Mouse (Mus musculus) 416B (cell line): ENCODE measurements around the gene Babam2.

Source experiments
- DNase-seq: peaks from one replicate; pipeline ENCODE4 v3.0.0; 2011; ENCODE audit warnings: low read depth

The Babam2 gene

DNA sequence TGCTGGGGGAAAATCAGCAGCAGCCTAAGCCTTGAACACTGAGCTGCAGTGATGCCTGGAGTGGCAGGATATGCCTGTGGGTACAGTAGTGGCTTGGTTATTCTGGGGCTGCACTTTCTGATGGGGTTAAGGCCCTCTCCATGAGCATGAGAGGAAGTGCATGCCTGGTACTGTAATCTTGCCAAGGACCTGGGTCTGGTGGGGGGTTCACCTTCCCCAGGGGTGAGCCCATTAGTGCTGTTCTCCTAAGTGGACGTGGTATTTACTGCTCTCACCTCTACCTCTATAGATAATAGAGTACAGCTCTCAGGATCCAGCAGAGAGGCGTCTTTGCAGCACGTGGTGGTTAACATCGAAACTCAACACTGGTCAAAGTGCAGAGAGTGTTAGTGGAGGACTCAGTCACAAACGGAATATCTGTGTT is 16.4 kb downstream of the Babam2 start:
- DNase-seq, result peak; percentile 72

DNA sequence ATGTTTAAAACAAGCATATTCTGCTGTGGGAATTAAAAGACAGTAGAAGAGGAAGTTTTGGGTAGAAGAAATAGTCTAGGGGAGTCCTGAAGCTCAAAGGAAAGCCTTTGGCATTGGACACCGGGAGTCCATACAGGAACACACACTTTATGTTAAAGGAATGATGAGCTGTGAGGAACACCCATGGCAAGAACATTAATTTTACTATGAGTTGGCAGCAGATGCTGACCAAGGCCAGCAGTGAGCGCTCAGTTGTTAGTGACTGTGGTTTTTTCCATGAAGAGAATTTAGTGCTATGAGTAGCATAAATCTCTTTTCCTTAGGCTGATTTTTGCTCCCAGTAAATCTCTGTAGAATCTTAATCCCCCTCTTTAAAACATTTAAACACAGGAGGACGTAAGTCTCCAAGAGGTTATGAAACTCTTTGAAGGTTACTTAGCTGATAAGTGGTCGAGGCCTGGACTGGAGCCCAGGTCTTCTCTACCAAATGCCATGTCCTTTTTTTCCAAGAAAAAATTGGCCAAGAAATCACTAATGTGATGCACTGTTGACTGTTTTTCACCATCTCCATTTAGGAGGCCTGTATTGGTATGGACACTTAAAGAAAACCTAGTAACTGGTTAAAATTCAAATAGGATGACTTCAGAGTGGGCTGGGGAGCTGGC is 18.1 kb downstream of the Babam2 start:
- DNase-seq, result no peak

DNA sequence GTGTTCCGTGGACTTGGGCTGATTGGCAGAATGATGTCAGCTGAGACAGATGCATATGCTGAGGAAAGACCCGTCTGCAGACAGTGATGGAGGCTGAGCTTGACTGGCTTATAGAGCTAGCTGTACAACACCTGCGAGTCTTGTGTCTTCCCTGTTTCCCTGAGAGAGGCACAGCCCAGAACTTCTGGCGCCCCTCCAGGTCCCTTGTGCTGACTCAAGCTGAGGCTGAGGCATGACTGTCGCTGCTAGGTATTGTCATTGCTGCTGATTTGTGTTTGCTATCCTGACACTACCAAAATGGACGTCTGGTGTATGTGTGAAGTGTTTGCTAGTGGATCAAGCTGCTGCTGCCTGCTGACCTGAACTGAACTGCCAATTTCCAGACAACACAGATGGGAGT is 27.0 kb downstream of the Babam2 start:
- DNase-seq, result no peak

DNA sequence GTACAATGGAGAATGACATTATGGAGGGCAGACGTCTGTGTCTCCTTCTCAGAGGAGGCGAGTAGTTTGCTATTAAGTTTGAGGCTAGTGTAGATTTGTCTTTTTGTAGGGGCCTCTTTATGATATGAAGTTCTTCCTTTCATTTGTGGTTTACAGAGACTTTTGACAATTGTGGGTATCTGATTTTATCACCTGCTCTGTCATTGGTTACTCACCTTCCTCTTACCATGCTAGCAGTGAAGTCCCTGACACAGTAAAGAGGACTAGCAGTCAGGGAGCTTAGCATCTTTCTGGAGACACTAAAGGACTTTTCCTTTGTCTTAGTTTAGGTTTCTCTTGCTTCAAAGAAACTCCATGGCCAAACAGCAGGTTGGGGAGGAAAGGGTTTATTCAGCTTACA is 28.4 kb downstream of the Babam2 start:
- peak; percentile 71 for DNase-seq

DNA sequence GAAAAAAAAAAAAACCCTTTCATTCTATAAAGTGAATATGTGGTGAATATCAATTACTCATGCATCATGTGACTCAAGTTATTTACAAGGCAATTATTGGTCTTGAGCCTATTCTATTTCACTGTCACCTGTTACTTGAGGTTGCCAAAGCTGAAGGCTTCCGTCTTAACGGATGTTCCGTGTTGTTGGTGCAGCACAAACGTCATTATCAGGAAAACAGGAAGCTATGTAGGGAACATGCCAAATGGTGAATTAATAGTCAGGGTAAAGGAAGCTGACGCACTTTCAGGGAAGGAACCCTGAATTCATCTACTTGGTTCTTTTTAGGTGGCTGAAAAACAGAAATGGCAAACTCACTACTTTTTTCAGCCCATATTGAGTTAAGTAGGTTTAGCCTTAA is 30.0 kb downstream of the Babam2 start:
- no peak for DNase-seq

DNA sequence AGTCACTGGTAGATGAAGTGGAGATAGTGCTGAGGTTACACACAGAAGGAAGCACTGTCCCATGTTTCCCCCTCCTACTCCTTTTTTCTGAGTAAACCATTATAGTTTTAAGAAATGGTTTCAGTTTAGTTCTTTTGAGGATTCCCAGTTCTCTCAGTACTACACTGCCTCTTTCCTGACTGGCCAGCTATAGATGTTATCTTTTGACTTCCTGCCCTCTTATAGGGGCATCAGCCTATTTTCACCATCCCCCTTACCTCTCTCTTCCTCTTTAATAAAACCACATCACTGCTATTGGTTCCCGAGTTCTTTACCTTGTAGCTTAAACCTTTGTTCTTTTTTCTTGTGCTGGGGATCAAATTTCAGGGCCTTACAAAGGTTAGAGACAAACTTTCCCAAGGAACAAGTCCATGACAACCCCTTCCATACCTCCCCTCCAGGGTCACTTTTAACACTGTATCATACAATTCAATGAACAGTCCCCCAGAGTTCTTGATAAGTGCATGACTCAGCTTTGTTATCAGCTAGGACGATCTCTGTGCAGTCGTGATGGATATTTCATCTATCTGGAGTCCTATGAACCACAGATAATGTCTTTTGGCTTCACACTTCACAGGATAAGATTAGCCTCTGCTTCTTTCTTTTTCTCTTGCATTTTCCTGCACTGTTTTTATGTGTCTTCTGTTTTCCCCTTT is 35.3 kb downstream of the Babam2 start:
- DNase-seq, result peak; percentile 89

DNA sequence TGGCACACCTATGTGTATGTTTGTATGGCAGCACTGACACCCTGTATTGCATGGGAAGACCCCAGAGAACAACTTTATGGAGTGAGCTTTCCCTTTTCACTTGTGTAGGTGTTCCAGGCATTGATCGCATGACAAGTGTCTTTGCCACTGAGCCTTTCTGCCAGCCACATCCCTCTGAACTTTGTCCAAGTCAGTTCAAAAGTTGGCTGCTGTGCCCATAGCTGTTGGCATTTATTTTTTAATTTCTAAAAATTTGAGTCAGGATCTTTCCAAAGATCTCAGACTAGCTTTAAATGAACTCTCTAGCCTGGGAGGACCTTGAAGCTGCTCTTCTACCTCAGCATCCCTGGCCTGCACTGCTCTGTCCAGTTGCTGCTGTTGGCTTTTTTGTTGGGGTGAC is 44.4 kb downstream of the Babam2 start:
- DNase-seq, result no peak

DNA sequence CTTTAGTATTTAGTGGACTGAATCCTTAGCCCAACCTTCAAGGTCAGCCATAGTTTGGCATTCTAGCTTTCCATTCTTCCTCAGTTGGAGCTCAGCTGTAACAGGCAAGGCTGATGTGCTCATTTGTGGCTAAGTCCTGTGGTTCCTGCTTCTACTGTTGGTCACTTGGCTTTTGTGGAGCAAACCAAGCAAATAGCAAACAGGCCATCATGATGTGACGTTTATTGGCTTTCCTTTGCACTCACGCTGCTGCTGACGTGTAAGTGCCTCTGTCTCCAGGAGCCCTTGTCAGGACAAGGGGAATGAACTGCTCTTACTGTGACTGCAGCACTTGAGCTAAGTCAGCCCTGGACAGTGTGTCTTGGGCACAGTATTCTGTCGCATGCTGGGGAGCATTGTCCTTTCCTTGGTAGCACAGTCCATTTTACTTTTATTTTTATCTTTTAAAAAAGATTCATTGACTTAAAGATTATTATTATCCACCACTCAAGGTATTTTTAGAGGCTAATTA is 45.1 kb downstream of the Babam2 start:
- peak; percentile 77 for DNase-seq

DNA sequence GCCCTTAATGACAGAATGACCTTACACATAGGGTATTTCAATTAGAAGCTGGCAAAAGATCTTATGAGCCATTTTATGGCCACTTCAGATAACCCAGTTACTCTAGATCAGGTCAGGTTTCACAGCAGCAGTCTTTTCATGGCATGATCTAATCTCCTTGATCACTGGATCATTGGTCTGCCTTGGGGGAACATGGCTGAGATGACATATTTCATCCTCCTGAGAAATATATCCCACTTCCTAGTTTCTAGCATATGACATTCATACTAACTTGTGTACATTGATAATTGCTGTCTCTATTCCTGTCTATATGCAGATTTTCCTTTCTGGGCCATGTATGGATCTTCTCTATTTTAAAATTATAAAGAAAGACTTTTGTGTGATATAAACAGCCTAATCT is 51.9 kb downstream of the Babam2 start:
- no peak for DNase-seq

DNA sequence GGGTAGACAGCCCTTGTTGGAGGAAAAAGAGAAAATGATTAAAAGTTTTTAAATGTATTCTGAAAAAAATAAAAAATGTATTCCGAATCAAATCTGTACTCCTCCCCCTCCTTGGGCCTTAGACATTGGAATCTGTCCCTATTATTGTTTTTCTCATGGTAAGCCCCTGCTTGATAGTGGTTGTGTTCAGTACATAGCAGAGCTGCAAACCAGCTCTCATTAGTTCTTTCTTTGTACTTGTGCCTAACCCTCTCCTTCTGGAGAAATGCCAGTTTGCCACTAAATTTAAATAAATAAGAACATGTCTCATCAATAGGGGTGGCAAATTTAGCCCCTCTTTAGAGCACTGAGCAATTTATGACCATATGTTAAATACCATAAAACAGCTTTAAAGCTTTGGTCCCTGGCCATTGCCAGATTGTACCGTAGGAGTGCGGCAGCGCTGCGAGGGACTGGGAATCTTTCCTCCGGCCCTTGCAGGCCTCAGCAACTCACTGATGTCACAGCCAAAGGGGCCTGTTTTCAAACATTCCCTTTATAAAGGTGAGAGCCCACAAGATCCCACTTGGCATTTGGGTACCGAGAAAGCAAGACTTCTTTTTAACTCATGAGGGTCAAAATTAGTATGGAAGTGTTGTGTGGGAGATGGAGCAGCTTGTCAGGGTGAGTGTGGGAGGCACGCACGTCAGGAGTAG is 52.9 kb downstream of the Babam2 start:
- no peak for DNase-seq

DNA sequence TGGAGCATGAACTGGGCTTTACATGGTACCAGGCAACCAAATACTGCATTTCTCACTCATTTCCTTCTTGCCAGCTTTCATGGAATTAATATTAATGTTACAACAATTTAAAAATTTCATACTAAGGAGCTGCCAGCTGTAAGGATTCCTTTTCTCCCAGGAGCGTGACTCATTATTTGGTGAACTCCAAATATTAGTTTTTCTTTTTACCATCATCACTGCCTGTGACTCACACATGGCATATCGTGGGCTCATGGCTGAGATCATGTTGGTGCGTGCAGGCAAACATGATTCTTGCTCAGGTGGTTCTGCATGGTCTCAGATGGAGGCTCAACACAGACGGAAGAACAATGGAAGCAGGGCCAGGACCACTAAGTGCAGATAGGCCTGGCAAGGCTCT is 53.5 kb downstream of the Babam2 start:
- DNase-seq, result peak; percentile 43

DNA sequence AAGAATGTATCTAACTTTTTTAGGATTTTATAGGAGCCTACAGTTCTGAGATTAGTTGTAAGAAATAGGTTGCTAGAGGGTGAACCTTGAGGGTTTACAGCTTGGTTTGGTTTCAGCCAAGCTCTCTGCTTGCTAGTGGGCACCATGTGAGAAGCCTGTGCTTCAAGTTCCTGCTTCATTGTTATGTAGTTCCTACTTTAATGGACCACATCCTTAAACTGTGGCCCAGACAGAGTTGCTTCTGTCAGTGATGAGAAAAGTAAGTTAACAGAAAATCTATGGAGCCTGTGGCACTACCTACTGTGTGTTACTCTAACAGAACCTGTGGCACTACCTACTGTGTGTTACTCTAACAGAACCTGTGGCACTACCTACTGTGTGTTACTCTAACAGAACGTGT is 57.1 kb downstream of the Babam2 start:
- DNase-seq, result no peak

DNA sequence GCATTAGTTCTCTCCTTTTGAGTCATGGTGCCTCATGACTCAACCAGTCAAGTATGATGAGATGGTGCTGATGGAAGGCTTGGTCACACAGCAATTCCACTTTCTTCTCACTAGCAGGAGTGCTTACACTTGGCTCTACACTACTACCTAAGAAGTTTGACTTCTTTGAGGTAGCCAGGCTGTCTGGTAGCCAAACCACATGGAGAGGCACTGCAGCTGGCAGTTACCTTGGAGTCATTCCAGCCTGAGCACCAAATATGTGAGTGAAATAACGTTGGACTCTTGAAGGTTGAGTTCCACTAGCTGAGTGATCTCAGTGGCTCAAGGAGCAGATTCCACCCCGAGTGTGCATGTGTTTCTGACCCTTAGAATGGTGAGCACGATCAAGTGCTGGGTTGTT is 57.8 kb downstream of the Babam2 start:
- DNase-seq, result no peak

DNA sequence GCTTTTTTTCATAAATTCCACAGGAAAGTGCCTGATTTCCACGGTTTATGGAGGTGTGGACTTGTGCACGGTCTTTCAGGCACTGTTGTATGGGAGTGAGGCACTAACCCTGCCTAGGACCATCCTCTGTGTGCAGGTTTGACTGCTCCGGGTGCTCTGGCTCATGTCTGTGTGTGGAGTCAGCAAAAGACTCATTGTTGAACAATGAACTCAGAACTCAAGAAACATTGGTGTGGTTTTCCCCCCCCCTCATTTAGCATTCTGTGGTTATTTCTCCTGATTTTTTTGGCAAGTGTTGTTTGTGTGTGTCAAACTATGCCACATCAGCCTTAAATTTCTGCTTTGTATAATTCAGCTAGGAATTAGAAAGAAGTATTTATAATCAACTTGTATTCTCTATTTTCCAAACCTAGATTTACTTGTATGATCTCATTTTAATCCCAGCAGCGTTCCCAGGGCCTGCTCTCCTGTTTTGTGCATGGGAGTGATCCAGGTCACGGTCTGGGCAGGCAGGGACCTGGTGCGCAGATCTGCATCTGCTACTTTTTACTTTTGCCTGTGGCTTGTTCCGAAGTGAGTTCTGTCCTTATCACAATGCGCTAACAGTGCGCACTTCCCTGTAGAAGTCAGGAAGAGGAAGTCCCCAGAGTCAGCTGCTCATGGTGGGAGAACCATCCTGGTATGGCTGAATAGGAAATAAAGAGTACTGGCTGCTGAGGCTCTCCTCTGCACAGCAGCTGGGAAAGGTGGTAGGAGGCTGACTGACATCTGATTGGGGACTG is 61.0 kb downstream of the Babam2 start:
- DNase-seq, result no peak

DNA sequence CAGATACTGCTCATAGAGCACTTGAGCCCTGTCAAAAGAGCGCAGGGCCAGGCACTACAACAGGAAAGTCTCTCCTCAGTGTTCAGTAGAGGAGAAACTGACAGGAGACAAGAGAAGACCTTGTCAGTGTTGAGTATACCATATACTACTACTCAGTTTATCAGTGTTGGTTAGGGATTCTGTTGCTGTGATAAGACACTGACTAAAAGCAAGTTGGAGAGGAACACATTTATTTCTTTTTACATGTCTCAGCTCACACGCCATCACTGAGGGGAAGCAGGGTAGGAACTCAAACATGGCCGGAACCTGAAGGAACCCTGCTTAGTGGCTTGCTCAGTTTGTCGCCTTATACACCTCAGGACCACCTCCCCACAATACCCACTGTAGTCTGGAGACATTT is 64.4 kb downstream of the Babam2 start:
- no peak for DNase-seq

DNA sequence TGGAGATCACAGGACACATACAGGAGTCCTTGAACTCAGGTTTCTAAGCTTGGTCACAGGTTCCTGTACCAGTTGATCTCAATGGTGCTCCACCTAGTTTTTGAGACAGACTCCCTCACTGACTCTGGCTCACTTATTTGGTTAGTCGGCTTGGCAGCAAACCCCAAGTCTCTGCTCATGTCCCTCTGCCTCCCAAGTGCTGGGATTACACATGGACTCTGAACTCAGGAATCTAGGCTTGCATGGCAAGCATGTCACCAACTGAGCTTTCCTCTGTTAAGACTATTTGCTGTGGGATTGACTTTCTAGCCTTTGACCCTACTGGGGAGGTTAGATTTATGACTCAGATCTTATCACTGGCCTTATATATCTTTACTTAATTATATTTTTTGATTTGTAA is 65.3 kb downstream of the Babam2 start:
- no peak for DNase-seq

DNA sequence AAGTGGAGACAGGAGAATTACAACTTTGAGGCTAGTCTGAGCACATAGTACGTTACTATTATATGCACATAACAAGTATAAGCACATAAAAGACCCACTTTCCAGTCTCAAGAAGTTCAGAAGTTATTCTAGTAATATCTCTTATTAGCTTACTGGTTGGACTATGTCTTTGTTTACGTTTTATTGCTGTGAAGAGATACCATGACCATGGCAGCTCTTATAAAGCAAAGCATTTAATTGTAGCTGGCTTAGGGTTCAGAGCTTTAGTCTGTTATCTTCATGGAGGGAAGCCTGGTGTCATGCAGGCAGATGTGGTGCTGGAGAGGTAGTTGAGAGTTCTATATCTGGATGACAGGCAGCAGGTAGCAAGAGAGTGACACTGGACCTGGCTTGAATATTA is 68.3 kb downstream of the Babam2 start:
- no peak for DNase-seq

DNA sequence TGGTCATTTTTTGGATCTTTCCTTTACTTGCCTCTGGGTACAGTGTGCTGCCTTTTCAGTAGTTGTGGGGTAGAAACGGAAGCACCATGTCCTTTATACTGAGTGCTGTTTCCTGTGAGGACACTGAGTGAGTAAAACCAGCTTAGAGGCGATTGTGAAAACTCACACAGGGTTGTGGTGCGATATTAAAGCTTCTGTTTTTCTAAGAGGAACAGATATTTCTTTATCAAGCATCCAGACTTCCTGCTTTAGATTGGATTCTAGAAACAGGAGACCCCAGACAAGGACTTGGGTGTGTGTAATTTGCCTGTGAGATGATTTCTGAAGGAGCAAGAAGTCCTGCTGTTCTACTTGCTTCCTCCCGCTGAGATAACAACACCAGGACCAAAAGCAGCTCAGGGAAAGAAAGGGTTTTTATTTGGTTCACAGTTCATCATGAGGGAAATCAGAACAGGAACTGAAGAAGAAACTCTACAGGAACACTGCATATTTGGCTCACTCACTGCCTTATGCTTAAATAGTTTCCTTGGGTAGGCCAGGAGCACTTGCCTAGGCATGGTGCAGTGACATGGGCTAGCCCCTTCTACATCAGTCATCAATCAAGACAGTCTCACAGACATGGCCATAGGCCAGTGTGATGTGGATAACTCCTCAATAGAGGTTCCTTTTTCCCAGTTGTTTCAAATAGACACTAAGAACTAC is 69.5 kb downstream of the Babam2 start:
- peak; percentile 99 for DNase-seq

DNA sequence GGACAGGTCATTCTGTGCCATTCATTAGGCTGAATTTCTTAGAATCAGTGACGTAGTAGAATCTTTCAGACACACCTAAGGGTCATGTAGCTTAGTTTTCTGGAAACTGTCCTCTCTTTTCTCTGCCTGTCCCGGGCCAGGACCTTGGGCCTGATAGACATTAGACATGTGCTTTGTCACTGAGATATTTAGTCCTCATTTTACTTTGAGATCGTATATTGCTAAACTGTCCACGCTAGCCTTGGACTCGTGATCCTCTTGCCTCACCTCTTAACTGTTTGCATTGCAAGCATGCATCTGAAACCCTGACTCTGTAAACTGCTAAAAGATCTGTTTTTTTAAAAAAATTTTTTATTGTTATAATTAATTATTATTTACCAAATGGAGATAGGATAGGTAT is 74.0 kb downstream of the Babam2 start:
- no peak for DNase-seq

DNA sequence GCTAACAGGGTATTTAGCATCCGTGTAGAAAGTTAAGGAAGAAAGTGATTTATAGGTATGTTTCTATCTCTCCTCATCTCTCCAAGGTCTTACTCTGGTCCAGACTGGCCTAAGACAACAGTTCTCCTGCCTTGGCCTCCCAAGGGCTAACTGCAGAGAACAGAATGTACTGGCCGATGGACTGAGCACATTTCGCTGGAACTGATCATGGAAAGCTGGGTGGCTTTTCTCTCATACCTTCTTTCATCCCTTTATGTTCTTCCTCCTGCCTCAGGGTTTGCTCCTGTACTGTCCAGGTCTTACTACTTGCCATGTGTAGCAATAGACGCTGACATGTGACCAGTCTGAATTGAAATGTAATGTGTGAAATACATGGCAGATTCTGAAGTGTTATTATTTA is 74.4 kb downstream of the Babam2 start:
- no peak for DNase-seq

DNA sequence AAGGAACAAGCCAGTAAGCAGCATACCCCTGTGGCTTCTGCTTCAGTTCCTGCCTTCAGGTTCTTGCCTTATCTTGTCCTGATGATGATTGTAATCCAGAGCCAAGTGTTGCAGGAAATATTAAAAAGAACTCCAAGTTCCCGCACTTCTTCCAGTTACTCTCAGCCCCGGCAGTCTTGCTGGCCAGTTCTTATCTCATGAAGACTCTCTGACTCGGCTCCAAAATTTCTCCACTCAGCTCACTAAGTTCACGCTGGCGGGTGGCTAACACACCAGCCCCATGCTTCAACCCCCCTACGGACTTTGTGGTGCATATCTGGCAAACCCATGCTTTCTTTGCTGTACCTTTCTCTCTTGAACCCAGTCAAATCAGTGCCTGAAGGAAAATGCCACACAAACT is 77.5 kb downstream of the Babam2 start:
- no peak for DNase-seq

DNA sequence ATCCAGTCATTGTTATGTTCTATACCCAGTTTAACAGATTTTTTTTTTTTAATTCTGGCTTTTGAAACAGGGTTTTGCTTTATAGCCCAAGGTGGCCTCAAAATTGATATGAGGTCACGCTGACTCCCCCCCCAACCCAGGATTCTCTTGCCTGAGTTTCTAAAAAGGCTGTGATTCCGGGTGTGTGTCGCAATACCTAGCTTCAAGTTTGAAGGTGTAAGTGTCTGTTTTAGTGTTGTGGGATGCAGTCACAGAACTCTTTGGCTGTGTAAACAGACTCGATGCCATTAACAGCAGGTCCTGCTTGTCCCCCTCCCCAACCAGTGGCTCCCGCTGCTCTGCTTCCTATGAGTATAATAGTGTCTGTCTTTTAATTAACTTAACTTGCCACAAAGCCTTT is 84.1 kb downstream of the Babam2 start:
- DNase-seq, result peak; percentile 33
